Mouse (Mus musculus): ENCODE data around the gene Map3k9. TPM values are rescaled to one million over a fixed set of nuclear protein-coding genes. Genes with fewer than 3 reads are reported as not detected.

The Map3k9 gene
- polyA plus RNA-seq, 1 experiment from 2014 or later = 8.7 TPM

DNA sequence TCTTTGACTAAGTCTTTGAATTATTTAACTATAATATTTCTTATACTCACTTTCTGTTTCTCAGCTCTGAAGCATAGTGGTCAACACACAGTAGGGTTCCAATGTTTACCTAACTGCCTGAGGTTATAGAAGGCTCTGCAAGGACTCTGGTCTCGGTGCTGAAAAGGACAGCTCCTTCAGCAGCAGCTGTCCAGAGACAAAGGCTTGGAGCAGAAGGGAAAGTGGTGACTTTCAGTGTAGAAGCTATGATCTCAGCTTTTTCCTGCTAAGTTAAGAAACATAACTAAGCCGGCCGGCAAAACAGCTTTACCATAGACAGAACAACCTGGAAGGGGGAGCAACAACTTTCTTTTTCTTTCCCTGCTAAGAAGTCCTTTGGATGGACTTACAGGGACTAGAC is 4.8 kb downstream of the Map3k9 start:
- Histone ChIP-seq H3K9me3 (ENCODE audit: control insufficient read depth, low read length) (no peaks in the 10 kb centered on the region), H3K27ac (ENCODE audit: low read length) (no peak overlapping the region), H3K4me3 (replicated peaks; ENCODE audit: low read length) (no peak overlapping the region), H3K4me1 (replicated peaks; ENCODE audit: control insufficient read depth, insufficient read depth, low read length) (peaks cover 16% of the 10 kb centered on the region), H3K27me3 (replicated peaks; ENCODE audit: control insufficient read depth, insufficient read depth, low read length) (no peaks in the 10 kb centered on the region), H3K36me3 (ENCODE audit: control insufficient read depth, insufficient read depth) (no peaks in the 10 kb centered on the region), H3K9ac (replicated peaks; ENCODE audit: low read depth, low read length) (no peak overlapping the region), H3K4me2 (ENCODE audit: low read length) (no peak overlapping the region)
- WGBS = 53% methylated on average over 3 of the region's 3 CpGs
- ATAC-seq = no peak

DNA sequence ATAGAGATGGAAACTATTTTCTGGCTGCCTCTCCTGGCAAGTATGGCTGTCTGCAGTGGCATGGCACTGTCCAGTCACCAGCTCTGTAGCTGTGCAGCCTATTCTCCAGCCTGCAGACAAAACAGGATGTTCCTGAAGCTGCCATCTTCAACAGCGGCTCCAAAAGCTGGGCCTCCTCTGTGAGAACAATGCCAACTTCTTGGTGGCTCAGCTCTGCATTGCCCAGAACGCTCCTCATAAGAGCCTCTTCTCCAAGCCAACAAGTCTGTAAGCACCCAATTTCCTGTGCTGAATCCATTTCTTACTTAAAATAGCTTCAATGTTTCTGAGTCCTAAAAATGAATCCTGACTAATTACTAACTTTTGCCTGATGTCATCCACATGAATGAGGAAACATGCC is 5.3 kb downstream of the Map3k9 start:
- Histone ChIP-seq H3K4me3 (replicated peaks; ENCODE audit: low read length) (no peak overlapping the region), H3K9ac (replicated peaks; ENCODE audit: low read depth, low read length) (no peak overlapping the region), H3K36me3 (ENCODE audit: control insufficient read depth, insufficient read depth) (no peaks in the 10 kb centered on the region), H3K9me3 (ENCODE audit: control insufficient read depth, low read length) (no peaks in the 10 kb centered on the region), H3K27me3 (replicated peaks; ENCODE audit: control insufficient read depth, insufficient read depth, low read length) (no peaks in the 10 kb centered on the region), H3K4me1 (replicated peaks; ENCODE audit: control insufficient read depth, insufficient read depth, low read length) (peaks cover 16% of the 10 kb centered on the region), H3K27ac (ENCODE audit: low read length) (no peak overlapping the region), H3K4me2 (ENCODE audit: low read length) (no peak overlapping the region)
- ATAC-seq = no peak
- WGBS = 79% methylated on average over 2 of the region's 2 CpGs

DNA sequence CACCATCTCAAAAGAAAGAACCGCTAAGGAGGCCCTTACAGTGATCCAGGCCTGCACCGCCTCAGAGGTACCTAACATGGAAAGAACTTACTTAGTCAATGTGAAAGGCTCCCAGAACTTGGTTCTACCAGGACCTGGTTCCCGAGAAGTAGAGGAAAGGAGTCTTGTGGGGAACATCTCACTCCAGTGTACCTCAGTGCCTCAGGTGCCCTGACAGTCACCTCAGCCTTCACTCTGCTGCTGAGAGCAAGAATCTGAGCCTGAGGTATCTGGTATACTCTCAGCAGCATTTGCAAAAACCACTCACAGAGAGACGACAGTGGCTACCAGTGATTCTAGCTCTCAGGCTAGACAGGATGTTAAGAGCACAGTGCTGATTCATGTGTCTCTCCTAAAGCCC is 6.8 kb downstream of the Map3k9 start:
- no peak overlapping the region for H3K27ac ChIP-seq (ENCODE audit: low read length)
- ATAC-seq = no peak
- H3K9ac ChIP-seq (replicated peaks; ENCODE audit: low read depth, low read length) = no peak overlapping the region
- H3K4me2 ChIP-seq (ENCODE audit: low read length) = no peak overlapping the region
- no peaks in the 10 kb centered on the region for H3K27me3 ChIP-seq (replicated peaks; ENCODE audit: control insufficient read depth, insufficient read depth, low read length)
- no peaks in the 10 kb centered on the region for H3K36me3 ChIP-seq (ENCODE audit: control insufficient read depth, insufficient read depth)
- H3K9me3 ChIP-seq (ENCODE audit: control insufficient read depth, low read length) = no peaks in the 10 kb centered on the region
- 91% methylated on average over 4 of the region's 4 CpGs for WGBS
- H3K4me3 ChIP-seq (replicated peaks; ENCODE audit: low read length) = no peak overlapping the region
- H3K4me1 ChIP-seq (replicated peaks; ENCODE audit: control insufficient read depth, insufficient read depth, low read length) = peaks cover 10% of the 10 kb centered on the region

- H3K4me2 ChIP-seq (ENCODE audit: low read length) = no peak overlapping the region
- no peak overlapping the region for H3K27ac ChIP-seq (ENCODE audit: low read length)
- no peaks in the 10 kb centered on the region for H3K4me1 ChIP-seq (replicated peaks; ENCODE audit: control insufficient read depth, insufficient read depth, low read length)
- H3K27me3 ChIP-seq (replicated peaks; ENCODE audit: control insufficient read depth, insufficient read depth, low read length) = no peaks in the 10 kb centered on the region
- ATAC-seq = no peak
- 70% methylated on average over 4 of the region's 4 CpGs for WGBS
- no peaks in the 10 kb centered on the region for H3K9me3 ChIP-seq (ENCODE audit: control insufficient read depth, low read length)
- no peaks in the 10 kb centered on the region for H3K36me3 ChIP-seq (ENCODE audit: control insufficient read depth, insufficient read depth)
- H3K9ac ChIP-seq (replicated peaks; ENCODE audit: low read depth, low read length) = no peak overlapping the region
- no peak overlapping the region for H3K4me3 ChIP-seq (replicated peaks; ENCODE audit: low read length)
Observed at GRCm38 (mm10) chr12:81769458-81769857, 11.5 kb downstream of the Map3k9 start.

DNA sequence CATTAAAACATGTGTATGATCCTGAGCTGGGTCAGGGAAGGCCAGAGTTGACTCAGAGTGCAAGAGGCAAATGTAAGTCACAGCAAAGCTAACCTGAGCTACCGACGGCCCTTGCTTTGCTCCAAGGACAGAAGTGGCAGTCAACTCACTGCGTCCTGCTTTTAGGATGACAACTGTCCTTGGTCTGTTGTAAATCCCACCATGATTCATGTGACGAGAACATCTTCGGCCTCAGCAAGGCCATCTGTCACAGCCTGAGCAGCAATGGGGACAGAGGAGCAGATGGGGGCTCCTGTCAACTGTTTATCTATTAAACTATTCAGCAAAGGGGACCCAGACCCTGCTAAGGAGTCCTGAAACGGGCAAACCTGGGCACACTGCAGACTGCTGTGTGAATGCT is 15.6 kb downstream of the Map3k9 start:
- H3K27ac ChIP-seq (ENCODE audit: low read length) = no peak overlapping the region
- no peak overlapping the region for H3K4me3 ChIP-seq (replicated peaks; ENCODE audit: low read length)
- no peak overlapping the region for H3K4me2 ChIP-seq (ENCODE audit: low read length)
- no peaks in the 10 kb centered on the region for H3K36me3 ChIP-seq (ENCODE audit: control insufficient read depth, insufficient read depth)
- no peaks in the 10 kb centered on the region for H3K27me3 ChIP-seq (replicated peaks; ENCODE audit: control insufficient read depth, insufficient read depth, low read length)
- 85% methylated on average over 6 of the region's 6 CpGs for WGBS
- ATAC-seq = no peak
- no peak overlapping the region for H3K9ac ChIP-seq (replicated peaks; ENCODE audit: low read depth, low read length)
- H3K9me3 ChIP-seq (ENCODE audit: control insufficient read depth, low read length) = no peaks in the 10 kb centered on the region
- no peaks in the 10 kb centered on the region for H3K4me1 ChIP-seq (replicated peaks; ENCODE audit: control insufficient read depth, insufficient read depth, low read length)

DNA sequence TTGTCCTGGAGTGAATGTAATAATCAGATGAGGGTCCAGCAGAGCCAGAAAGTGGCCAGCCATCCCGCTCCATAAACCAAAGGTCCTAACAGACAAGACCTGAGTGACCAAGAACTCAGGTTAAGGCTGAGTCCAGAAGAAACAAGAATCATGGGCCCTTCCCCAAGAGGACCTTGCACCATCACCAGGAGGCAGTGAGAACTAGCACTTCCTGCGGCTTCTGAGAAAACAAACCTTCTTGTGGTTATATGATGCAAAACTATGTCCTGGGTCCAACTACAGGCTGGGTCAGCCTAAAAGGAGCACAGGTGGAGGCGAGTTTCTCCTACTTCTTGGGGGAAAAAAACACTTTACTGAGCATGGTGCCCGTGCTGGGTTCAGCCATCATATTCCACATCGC is 16.6 kb downstream of the Map3k9 start:
- no peaks in the 10 kb centered on the region for H3K9me3 ChIP-seq (ENCODE audit: control insufficient read depth, low read length)
- H3K27ac ChIP-seq (ENCODE audit: low read length) = no peak overlapping the region
- ATAC-seq = no peak
- no peak overlapping the region for H3K9ac ChIP-seq (replicated peaks; ENCODE audit: low read depth, low read length)
- no peak overlapping the region for H3K4me3 ChIP-seq (replicated peaks; ENCODE audit: low read length)
- H3K27me3 ChIP-seq (replicated peaks; ENCODE audit: control insufficient read depth, insufficient read depth, low read length) = no peaks in the 10 kb centered on the region
- 89% methylated on average over 5 of the region's 5 CpGs for WGBS
- no peaks in the 10 kb centered on the region for H3K4me1 ChIP-seq (replicated peaks; ENCODE audit: control insufficient read depth, insufficient read depth, low read length)
- no peaks in the 10 kb centered on the region for H3K36me3 ChIP-seq (ENCODE audit: control insufficient read depth, insufficient read depth)
- no peak overlapping the region for H3K4me2 ChIP-seq (ENCODE audit: low read length)

- no peaks in the 10 kb centered on the region for H3K9me3 ChIP-seq (ENCODE audit: control insufficient read depth, low read length)
- 66% methylated on average over 7 of the region's 7 CpGs for WGBS
- ATAC-seq = no peak
- H3K4me1 ChIP-seq (replicated peaks; ENCODE audit: control insufficient read depth, insufficient read depth, low read length) = 0 out of 2 replicates have a peak, but pooled peaks cover 6% of the 10 kb centered on the region
- no peak overlapping the region for H3K4me3 ChIP-seq (replicated peaks; ENCODE audit: low read length)
- H3K36me3 ChIP-seq (ENCODE audit: control insufficient read depth, insufficient read depth) = no peaks in the 10 kb centered on the region
- H3K9ac ChIP-seq (replicated peaks; ENCODE audit: low read depth, low read length) = no peak overlapping the region
- no peak overlapping the region for H3K4me2 ChIP-seq (ENCODE audit: low read length)
- H3K27me3 ChIP-seq (replicated peaks; ENCODE audit: control insufficient read depth, insufficient read depth, low read length) = no peaks in the 10 kb centered on the region
- no peak overlapping the region for H3K27ac ChIP-seq (ENCODE audit: low read length)
Observed at GRCm38 (mm10) chr12:81754651-81755050, 26.3 kb downstream of the Map3k9 start.

DNA sequence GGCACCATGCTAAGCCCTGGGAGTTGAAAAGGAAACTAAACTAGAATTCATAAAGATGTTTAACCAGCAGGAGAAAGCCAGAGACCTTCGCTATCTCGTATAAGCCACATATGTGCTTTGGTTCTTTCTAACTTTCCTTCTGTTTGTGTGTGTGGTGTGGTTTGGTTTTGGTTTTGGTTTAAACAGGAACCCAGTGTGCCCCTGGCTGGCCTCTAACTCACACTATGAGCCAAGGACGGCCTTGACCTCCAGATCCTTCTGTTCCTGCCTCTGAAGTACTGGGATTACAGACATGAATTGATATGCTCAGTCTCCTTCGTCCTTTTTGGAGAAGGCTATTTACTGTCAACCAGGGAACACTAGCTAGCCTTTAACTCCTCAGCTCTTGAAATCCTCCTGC is 29.9 kb downstream of the Map3k9 start:
- no peak overlapping the region for H3K9ac ChIP-seq (replicated peaks; ENCODE audit: low read depth, low read length)
- no peaks in the 10 kb centered on the region for H3K27me3 ChIP-seq (replicated peaks; ENCODE audit: control insufficient read depth, insufficient read depth, low read length)
- H3K36me3 ChIP-seq (ENCODE audit: control insufficient read depth, insufficient read depth) = no peaks in the 10 kb centered on the region
- no peak overlapping the region for H3K4me3 ChIP-seq (replicated peaks; ENCODE audit: low read length)
- H3K27ac ChIP-seq (ENCODE audit: low read length) = no peak overlapping the region
- H3K9me3 ChIP-seq (ENCODE audit: control insufficient read depth, low read length) = no peaks in the 10 kb centered on the region
- no peak overlapping the region for H3K4me2 ChIP-seq (ENCODE audit: low read length)
- 0 out of 2 replicates have a peak, but pooled peaks cover 8% of the 10 kb centered on the region for H3K4me1 ChIP-seq (replicated peaks; ENCODE audit: control insufficient read depth, insufficient read depth, low read length)
- no peak for ATAC-seq
- 76% methylated on average over 4 of the region's 4 CpGs for WGBS

DNA sequence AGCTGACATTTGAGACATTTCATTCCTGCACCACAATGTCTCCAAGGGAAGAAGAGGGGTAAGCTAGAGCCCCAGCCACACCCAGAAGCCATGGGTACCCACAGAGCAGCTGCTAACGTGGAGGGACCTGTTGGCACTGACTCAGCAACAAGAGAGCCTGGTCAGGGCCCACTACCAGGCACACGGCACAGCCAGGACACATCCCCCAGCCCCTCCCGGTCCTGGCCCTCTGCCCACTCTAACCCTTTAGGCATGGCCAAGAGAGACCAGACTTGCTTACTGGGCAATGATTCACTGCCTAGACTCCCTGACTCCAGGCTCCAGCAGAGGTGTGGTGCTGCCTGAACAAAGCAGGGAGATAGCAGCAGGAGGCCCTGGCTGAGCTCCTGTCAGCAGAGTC is 32.1 kb downstream of the Map3k9 start:
- Histone ChIP-seq H3K4me2 (ENCODE audit: low read length) (no peak overlapping the region), H3K9ac (replicated peaks; ENCODE audit: low read depth, low read length) (no peak overlapping the region), H3K4me1 (replicated peaks; ENCODE audit: control insufficient read depth, insufficient read depth, low read length) (0 out of 2 replicates have a peak, but pooled peaks cover 2% of the 10 kb centered on the region), H3K4me3 (replicated peaks; ENCODE audit: low read length) (no peak overlapping the region), H3K27me3 (replicated peaks; ENCODE audit: control insufficient read depth, insufficient read depth, low read length) (no peaks in the 10 kb centered on the region), H3K9me3 (ENCODE audit: control insufficient read depth, low read length) (no peaks in the 10 kb centered on the region), H3K27ac (ENCODE audit: low read length) (no peak overlapping the region), H3K36me3 (ENCODE audit: control insufficient read depth, insufficient read depth) (no peaks in the 10 kb centered on the region)
- ATAC-seq = no peak
- 33% methylated on average over 3 of the region's 3 CpGs for WGBS

GRCm38 (mm10) chr12:81748021-81748576 is 32.9 kb downstream of the Map3k9 start:
- H3K27ac ChIP-seq (ENCODE audit: low read length) = no peak overlapping the region
- no peak overlapping the region for H3K9ac ChIP-seq (replicated peaks; ENCODE audit: low read depth, low read length)
- 0 out of 2 replicates have a peak, but pooled peaks cover 2% of the 10 kb centered on the region for H3K4me1 ChIP-seq (replicated peaks; ENCODE audit: control insufficient read depth, insufficient read depth, low read length)
- no peak overlapping the region for H3K4me2 ChIP-seq (ENCODE audit: low read length)
- no peaks in the 10 kb centered on the region for H3K36me3 ChIP-seq (ENCODE audit: control insufficient read depth, insufficient read depth)
- no peak overlapping the region for H3K4me3 ChIP-seq (replicated peaks; ENCODE audit: low read length)
- ATAC-seq = no peak
- no peaks in the 10 kb centered on the region for H3K27me3 ChIP-seq (replicated peaks; ENCODE audit: control insufficient read depth, insufficient read depth, low read length)
- 65% methylated on average over 4 of the region's 4 CpGs for WGBS
- H3K9me3 ChIP-seq (ENCODE audit: control insufficient read depth, low read length) = no peaks in the 10 kb centered on the region

Data from forebrain, embryonic 16.5 days (tissue).